Mouse (Mus musculus): ENCODE measurements around the gene Tpp2. TPM values are rescaled to one million over a fixed set of nuclear protein-coding genes. Genes with fewer than 3 reads are reported as not detected.

Tpp2 gene
- polyA plus RNA-seq, 1 experiment = 28.6 TPM

DNA sequence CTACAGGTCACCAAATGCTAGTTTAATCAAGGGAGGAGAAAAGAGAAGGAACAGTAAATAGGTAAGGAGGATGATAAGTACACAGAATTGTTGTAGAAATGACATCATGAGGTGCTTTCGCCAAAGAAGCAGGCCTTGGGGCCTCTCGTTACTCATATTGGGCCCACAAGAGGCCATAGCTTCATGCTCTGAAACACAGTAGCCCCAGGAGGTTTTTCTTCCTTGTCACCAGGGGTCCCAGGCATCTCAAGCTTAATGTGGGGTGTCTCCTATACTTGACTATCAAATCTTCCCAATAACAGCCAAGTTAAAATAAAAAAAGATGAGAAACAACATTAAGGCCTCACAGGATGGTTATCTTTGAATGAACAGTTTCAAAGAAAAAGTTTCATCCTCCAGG lies 18.0 kb upstream of the Tpp2 start:
- Histone ChIP-seq H3K4me1 (ENCODE audit: control insufficient read depth, insufficient read depth, low read length) (no peaks in the 10 kb centered on the region), H3K27me3 (ENCODE audit: control insufficient read depth, insufficient read depth, low read length) (no peaks in the 10 kb centered on the region), H3K27ac (ENCODE audit: insufficient read depth, low read length) (no peak overlapping the region), H3K4me3 (replicated peaks; ENCODE audit: insufficient read depth, low read depth, low read length) (no peak overlapping the region)
- TF ChIP-seq POLR2A (IDR thresholded peaks at IDR 0.05; ENCODE audit: borderline replicate concordance, insufficient read depth, low read length) (no peak), CTCF (IDR thresholded peaks at IDR 0.05; ENCODE audit: borderline replicate concordance, insufficient read depth, low read depth, low read length) (no peak)
- DNase-seq = no peak
- 34% methylated on average over 2 of the region's 2 CpGs for WGBS

DNA sequence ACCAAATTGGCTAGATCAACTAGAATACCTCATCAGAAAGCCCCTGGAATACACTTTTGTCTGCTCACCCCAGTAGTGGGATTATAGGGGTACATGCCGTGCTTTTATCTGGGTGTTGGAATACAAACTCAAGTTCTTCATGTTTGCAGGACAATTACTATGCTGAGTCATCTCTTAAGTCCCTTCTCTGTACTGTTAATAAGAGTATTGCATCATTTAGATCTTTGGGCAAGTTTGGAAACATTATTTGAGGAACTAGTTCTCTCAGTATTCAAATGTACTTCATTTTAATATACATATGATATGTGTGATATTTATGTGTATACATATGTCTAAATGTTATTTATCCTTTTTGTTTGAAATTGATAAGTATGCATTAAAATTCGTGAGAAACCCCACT lies 16.6 kb upstream of the Tpp2 start:
- 57% methylated on average over 2 of the region's 2 CpGs for WGBS
- Histone ChIP-seq H3K27me3 (ENCODE audit: control insufficient read depth, insufficient read depth, low read length) (no peaks in the 10 kb centered on the region), H3K4me1 (ENCODE audit: control insufficient read depth, insufficient read depth, low read length) (no peaks in the 10 kb centered on the region), H3K4me3 (replicated peaks; ENCODE audit: insufficient read depth, low read depth, low read length) (no peak overlapping the region), H3K27ac (ENCODE audit: insufficient read depth, low read length) (no peak overlapping the region)
- TF ChIP-seq POLR2A (IDR thresholded peaks at IDR 0.05; ENCODE audit: borderline replicate concordance, insufficient read depth, low read length) (no peak), CTCF (IDR thresholded peaks at IDR 0.05; ENCODE audit: borderline replicate concordance, insufficient read depth, low read depth, low read length) (no peak)
- no peak for DNase-seq

- WGBS = 2% methylated on average over 17 of the region's 17 CpGs
- Histone ChIP-seq H3K4me1 (ENCODE audit: control insufficient read depth, insufficient read depth, low read length) (no peaks in the 10 kb centered on the region), H3K27ac (ENCODE audit: insufficient read depth, low read length) (no peak overlapping the region), H3K4me3 (replicated peaks; ENCODE audit: insufficient read depth, low read depth, low read length) (peak overlapping the region; percentile 56), H3K27me3 (ENCODE audit: control insufficient read depth, insufficient read depth, low read length) (no peaks in the 10 kb centered on the region)
- DNase-seq = no peak
- TF ChIP-seq POLR2A (IDR thresholded peaks at IDR 0.05; ENCODE audit: borderline replicate concordance, insufficient read depth, low read length) = no peak
These were observed 966 bp downstream of the Tpp2 start for GRCm38 (mm10) chr1:43934416-43934810.

DNA sequence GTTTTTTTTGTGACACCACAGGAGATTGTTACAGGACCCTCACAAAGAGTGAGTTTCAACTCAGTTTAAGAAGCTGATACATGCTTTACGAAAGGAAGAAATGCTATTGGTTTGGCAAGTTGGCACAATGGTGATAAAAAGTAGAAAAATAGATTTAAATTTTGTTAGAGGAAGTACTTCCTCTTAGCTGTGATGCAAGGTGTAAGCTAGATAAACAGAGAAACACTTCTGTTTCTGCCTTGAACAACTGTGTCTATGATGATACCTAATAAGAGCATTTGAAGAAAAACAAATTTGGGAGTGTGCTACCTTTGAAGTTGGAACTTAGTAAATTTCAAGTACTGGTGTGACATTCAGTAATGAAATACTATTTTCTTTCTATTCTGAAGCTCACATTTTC lies 5.9 kb downstream of the Tpp2 start:
- no peak overlapping the region for H3K27ac ChIP-seq (ENCODE audit: insufficient read depth, low read length)
- H3K4me1 ChIP-seq (ENCODE audit: control insufficient read depth, insufficient read depth, low read length) = no peaks in the 10 kb centered on the region
- H3K27me3 ChIP-seq (ENCODE audit: control insufficient read depth, insufficient read depth, low read length) = no peaks in the 10 kb centered on the region
- H3K4me3 ChIP-seq (replicated peaks; ENCODE audit: insufficient read depth, low read depth, low read length) = no peak overlapping the region
- DNase-seq = no peak
- TF ChIP-seq POLR2A (IDR thresholded peaks at IDR 0.05; ENCODE audit: borderline replicate concordance, insufficient read depth, low read length) (no peak), CTCF (IDR thresholded peaks at IDR 0.05; ENCODE audit: borderline replicate concordance, insufficient read depth, low read depth, low read length) (no peak)
- 89% methylated on average over 1 of the region's 1 CpGs for WGBS

- no peak overlapping the region for H3K4me3 ChIP-seq (replicated peaks; ENCODE audit: insufficient read depth, low read depth, low read length)
- H3K27ac ChIP-seq (ENCODE audit: insufficient read depth, low read length) = no peak overlapping the region
- H3K4me1 ChIP-seq (ENCODE audit: control insufficient read depth, insufficient read depth, low read length) = no peaks in the 10 kb centered on the region
- no peak for TF ChIP-seq POLR2A (IDR thresholded peaks at IDR 0.05; ENCODE audit: borderline replicate concordance, insufficient read depth, low read length)
- TF ChIP-seq CTCF (IDR thresholded peaks at IDR 0.05; ENCODE audit: borderline replicate concordance, insufficient read depth, low read depth, low read length) = no peak
- DNase-seq = no peak
- WGBS = 94% methylated on average over 7 of the region's 7 CpGs
- no peaks in the 10 kb centered on the region for H3K27me3 ChIP-seq (ENCODE audit: control insufficient read depth, insufficient read depth, low read length)
These were observed 8.2 kb downstream of the Tpp2 start for GRCm38 (mm10) chr1:43941476-43942217.

DNA sequence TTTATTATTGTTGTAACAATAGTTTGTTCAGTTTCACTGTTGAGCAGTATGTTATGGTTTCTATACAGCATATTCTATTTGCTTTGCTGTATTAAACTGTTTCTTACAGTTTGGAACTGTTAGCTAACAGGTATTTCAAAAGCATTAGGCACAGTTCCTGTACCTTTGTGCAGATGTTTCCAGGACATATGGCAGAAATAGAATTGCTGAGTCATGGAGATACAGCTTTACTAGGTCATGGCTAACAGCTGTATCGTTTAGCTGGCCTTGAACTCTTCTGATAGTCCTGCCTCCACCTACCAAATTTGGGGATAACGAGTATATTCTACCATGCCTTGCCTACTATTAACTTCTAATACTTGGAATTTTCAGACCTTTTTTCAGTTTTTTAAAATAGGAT lies 9.4 kb downstream of the Tpp2 start:
- WGBS = 93% methylated on average over 2 of the region's 2 CpGs
- no peak overlapping the region for H3K4me3 ChIP-seq (replicated peaks; ENCODE audit: insufficient read depth, low read depth, low read length)
- H3K27ac ChIP-seq (ENCODE audit: insufficient read depth, low read length) = no peak overlapping the region
- TF ChIP-seq CTCF (IDR thresholded peaks at IDR 0.05; ENCODE audit: borderline replicate concordance, insufficient read depth, low read depth, low read length) (no peak), POLR2A (IDR thresholded peaks at IDR 0.05; ENCODE audit: borderline replicate concordance, insufficient read depth, low read length) (no peak)
- DNase-seq = no peak
- H3K27me3 ChIP-seq (ENCODE audit: control insufficient read depth, insufficient read depth, low read length) = no peaks in the 10 kb centered on the region
- H3K4me1 ChIP-seq (ENCODE audit: control insufficient read depth, insufficient read depth, low read length) = no peaks in the 10 kb centered on the region

- no peaks in the 10 kb centered on the region for H3K4me1 ChIP-seq (ENCODE audit: control insufficient read depth, insufficient read depth, low read length)
- WGBS = 96% methylated on average over 3 of the region's 3 CpGs
- TF ChIP-seq POLR2A (IDR thresholded peaks at IDR 0.05; ENCODE audit: borderline replicate concordance, insufficient read depth, low read length) (no peak), CTCF (IDR thresholded peaks at IDR 0.05; ENCODE audit: borderline replicate concordance, insufficient read depth, low read depth, low read length) (no peak)
- no peak overlapping the region for H3K4me3 ChIP-seq (replicated peaks; ENCODE audit: insufficient read depth, low read depth, low read length)
- no peak for DNase-seq
- no peak overlapping the region for H3K27ac ChIP-seq (ENCODE audit: insufficient read depth, low read length)
- H3K27me3 ChIP-seq (ENCODE audit: control insufficient read depth, insufficient read depth, low read length) = no peaks in the 10 kb centered on the region
These were observed 20.2 kb downstream of the Tpp2 start for GRCm38 (mm10) chr1:43953679-43954078.

- no peak for DNase-seq
- TF ChIP-seq CTCF (IDR thresholded peaks at IDR 0.05; ENCODE audit: borderline replicate concordance, insufficient read depth, low read depth, low read length) (no peak), POLR2A (IDR thresholded peaks at IDR 0.05; ENCODE audit: borderline replicate concordance, insufficient read depth, low read length) (no peak)
These were observed 30.9 kb downstream of the Tpp2 start for GRCm38 (mm10) chr1:43964381-43964780.

More at GRCm38 (mm10) chr1:43964381-43964780, 30.9 kb downstream of the Tpp2 start:
- H3K27me3 ChIP-seq (ENCODE audit: control insufficient read depth, insufficient read depth, low read length) = no peaks in the 10 kb centered on the region; the same call in 1 of the 2 replicates
- 93% methylated on average over 4 of the region's 4 CpGs for WGBS
- H3K27ac ChIP-seq (ENCODE audit: insufficient read depth, low read length) = no peak overlapping the region
- no peak overlapping the region for H3K4me3 ChIP-seq (replicated peaks; ENCODE audit: insufficient read depth, low read depth, low read length)
- no peaks in the 10 kb centered on the region for H3K4me1 ChIP-seq (ENCODE audit: control insufficient read depth, insufficient read depth, low read length)

Measured in cerebellum, adult 2 months (tissue).